Mouse (Mus musculus): ENCODE measurements around the gene Tceal9. TPM values are rescaled to one million over a fixed set of nuclear protein-coding genes. Genes with fewer than 3 reads are reported as not detected.

Gene Tceal9
- polyA plus RNA-seq (2015; fragmentation: Nextera tagmentation; extraction: Ambion mirVana): 641 and 667 TPM in 2 replicates

DNA sequence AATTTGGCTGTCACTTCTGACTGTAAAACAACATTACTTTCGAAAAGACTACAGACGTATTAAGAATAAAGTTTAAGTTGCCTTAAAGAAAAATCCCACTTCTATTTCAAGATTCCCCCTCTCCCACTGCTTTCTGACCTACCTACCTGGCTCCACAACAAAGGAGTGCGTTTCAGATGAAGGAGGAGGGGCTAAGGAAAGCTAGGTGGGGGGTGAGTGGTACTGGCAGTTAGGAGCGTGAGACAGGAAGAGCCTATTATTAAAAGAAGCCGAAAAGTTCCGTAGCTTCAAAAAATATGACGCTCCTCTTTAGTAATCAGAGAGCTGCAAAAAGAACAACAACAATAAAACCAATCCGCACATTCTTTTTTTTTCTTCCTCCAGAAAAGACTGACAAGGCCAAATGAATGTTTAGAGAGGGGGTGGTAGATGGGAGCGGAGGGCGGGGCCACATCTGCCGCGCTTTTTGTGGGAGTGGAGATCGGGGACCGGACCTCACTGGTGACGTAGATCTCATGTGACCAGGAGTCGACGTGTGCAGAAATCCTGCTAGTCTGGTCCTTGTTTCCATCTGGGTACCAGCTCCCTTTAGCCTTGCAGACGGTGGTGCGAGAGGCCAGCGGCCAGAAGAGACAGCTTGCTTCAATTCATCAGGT, at the start of gene Tceal9:
Gene Tceal9 (plus strand): TSS at position 506 of the 656 bp plus-strand sequence.
- ATAC-seq: peak; percentile 86
- no peak for TF ChIP-seq CTCF (IDR thresholded peaks at IDR 0.05; ENCODE audit: low read depth)

DNA sequence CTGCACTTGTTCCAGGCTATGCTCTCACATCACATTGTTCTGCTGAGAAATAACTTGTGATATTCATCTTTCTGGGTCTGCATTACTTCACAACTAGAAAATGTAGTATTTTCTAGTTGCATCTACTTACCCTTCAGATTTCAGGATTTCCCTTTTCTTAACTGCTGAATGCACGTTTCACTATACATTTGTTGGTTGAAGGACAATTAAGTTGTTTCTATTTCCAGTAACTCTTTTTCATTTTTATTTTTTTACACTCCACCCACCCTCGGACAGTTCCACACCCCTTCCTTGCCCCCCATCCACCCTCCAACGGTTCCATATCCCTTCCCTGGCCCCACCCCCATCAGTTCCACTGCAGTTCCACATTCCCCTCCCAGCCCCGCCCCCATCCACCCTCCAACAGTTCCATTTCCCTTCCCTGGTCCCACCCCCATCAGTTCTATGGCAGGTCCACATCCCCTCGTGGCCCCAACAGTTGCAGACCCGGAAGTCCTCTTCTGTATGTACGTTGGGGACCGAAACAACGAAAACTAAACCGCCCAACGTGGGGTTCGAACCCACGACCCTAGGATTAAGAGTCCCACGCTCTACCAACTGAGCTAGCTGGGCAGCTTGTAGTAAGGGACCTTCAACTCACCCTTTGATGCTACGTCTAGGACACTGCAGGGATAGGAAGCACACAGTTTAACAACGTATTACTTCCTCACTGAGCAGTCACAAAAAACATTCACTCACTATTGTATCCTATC, 49.5 kb upstream of the Tceal9 start:
- no peak for TF ChIP-seq CTCF (IDR thresholded peaks at IDR 0.05; ENCODE audit: low read depth)

More for the DNA sequence above, at the start of gene Tceal9:
- H3K4me2 ChIP-seq (replicated peaks; ENCODE audit: low read depth): peak within 1 kb of the TSS; percentile 61
- no peaks in the 10 kb centered on the region for H3K36me3 ChIP-seq (ENCODE audit: control insufficient read depth, insufficient read depth)
- WGBS: 17% methylated on average over 20 of the region's 20 CpGs
- no peaks in the 10 kb centered on the region for H3K9me3 ChIP-seq (ENCODE audit: control insufficient read depth)
- peak within 1 kb of the TSS; percentile 49 for H3K4me3 ChIP-seq (ENCODE audit: low read depth, low read length)
- H3K27ac ChIP-seq (ENCODE audit: low read depth, low read length): peak within 1 kb of the TSS; percentile 50; the same call in 1 of the 2 replicates
- no peaks in the 10 kb centered on the region for H3K4me1 ChIP-seq (replicated peaks; ENCODE audit: control insufficient read depth, insufficient read depth, low read length)
- peak within 1 kb of the TSS; percentile 45 for H3K9ac ChIP-seq (ENCODE audit: low read depth, low read length)
- H3K27me3 ChIP-seq (replicated peaks; ENCODE audit: control insufficient read depth, insufficient read depth, low read length): no peaks in the 10 kb centered on the region

DNA sequence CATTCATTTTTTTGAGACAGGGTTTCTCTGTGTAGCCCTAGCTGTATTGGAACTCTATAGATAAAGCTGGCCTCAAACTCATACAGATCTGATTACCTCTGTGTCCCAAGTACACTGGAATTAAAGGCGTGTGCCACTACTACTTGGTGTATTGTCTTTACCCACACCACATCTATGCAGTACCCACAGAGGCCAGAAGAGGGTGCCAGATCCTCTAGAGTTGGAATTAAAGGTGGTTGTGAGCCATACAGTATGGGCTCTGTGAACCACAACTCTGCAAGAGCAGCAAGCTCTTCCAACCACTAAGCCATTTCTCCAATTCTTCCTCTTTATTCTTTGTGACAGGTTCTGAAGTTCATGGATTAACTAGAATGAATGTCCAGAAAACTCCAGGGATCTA, 48.0 kb upstream of the Tceal9 start:
- Histone ChIP-seq H3K4me2 (replicated peaks; ENCODE audit: low read depth) (no peak overlapping the region), H3K27me3 (replicated peaks; ENCODE audit: control insufficient read depth, insufficient read depth, low read length) (no peaks in the 10 kb centered on the region), H3K36me3 (ENCODE audit: control insufficient read depth, insufficient read depth) (no peaks in the 10 kb centered on the region), H3K9me3 (ENCODE audit: control insufficient read depth) (no peaks in the 10 kb centered on the region), H3K4me1 (replicated peaks; ENCODE audit: control insufficient read depth, insufficient read depth, low read length) (no peaks in the 10 kb centered on the region), H3K4me3 (ENCODE audit: low read depth, low read length) (no peak overlapping the region), H3K9ac (ENCODE audit: low read depth, low read length) (no peak overlapping the region), H3K27ac (ENCODE audit: low read depth, low read length) (no peak overlapping the region)
- ATAC-seq: no peak
- WGBS: 81% methylated on average over 1 of the region's 1 CpGs
- peak; percentile 71 for TF ChIP-seq CTCF (IDR thresholded peaks at IDR 0.05; ENCODE audit: low read depth)

More for the DNA sequence above, 49.5 kb upstream of the Tceal9 start:
- Histone ChIP-seq H3K9me3 (ENCODE audit: control insufficient read depth) (no peaks in the 10 kb centered on the region), H3K4me3 (ENCODE audit: low read depth, low read length) (no peak overlapping the region), H3K36me3 (ENCODE audit: control insufficient read depth, insufficient read depth) (no peaks in the 10 kb centered on the region), H3K27me3 (replicated peaks; ENCODE audit: control insufficient read depth, insufficient read depth, low read length) (no peaks in the 10 kb centered on the region), H3K4me2 (replicated peaks; ENCODE audit: low read depth) (no peak overlapping the region), H3K9ac (ENCODE audit: low read depth, low read length) (no peak overlapping the region), H3K4me1 (replicated peaks; ENCODE audit: control insufficient read depth, insufficient read depth, low read length) (no peaks in the 10 kb centered on the region), H3K27ac (ENCODE audit: low read depth, low read length) (no peak overlapping the region)
- WGBS: 80% methylated on average over 16 of the region's 16 CpGs
- ATAC-seq: no peak

DNA sequence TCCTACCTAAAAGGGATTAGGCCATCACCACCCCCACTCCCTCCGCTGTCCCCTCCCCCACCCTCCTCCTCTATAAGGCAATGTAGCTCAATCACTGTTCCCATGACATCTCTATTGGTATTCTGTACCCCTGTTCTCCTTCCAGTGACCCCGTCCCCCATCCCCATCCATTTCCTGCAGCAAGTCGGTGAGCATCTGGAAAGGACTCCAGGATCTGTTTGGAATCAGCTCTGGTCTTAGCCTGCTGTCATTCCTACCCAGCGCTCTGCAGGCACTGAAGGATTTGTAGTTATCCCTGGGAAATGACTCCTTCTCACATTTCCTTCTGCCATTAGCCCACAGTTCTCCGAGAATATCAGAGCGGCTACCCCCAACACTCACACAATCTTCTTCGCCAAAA, 41.6 kb upstream of the Tceal9 start:
- ATAC-seq: no peak
- peak overlapping the region; percentile 33 for H3K4me3 ChIP-seq (ENCODE audit: low read depth, low read length)
- no peak for TF ChIP-seq CTCF (IDR thresholded peaks at IDR 0.05; ENCODE audit: low read depth)
- no peaks in the 10 kb centered on the region for H3K27me3 ChIP-seq (replicated peaks; ENCODE audit: control insufficient read depth, insufficient read depth, low read length)
- H3K36me3 ChIP-seq (ENCODE audit: control insufficient read depth, insufficient read depth): no peaks in the 10 kb centered on the region
- no peaks in the 10 kb centered on the region for H3K9me3 ChIP-seq (ENCODE audit: control insufficient read depth)
- peak overlapping the region; percentile 62 for H3K4me2 ChIP-seq (replicated peaks; ENCODE audit: low read depth)
- H3K27ac ChIP-seq (ENCODE audit: low read depth, low read length): no peak overlapping the region
- no peak overlapping the region for H3K9ac ChIP-seq (ENCODE audit: low read depth, low read length)
- no peaks in the 10 kb centered on the region for H3K4me1 ChIP-seq (replicated peaks; ENCODE audit: control insufficient read depth, insufficient read depth, low read length)
- 33% methylated on average over 7 of the region's 7 CpGs for WGBS

DNA sequence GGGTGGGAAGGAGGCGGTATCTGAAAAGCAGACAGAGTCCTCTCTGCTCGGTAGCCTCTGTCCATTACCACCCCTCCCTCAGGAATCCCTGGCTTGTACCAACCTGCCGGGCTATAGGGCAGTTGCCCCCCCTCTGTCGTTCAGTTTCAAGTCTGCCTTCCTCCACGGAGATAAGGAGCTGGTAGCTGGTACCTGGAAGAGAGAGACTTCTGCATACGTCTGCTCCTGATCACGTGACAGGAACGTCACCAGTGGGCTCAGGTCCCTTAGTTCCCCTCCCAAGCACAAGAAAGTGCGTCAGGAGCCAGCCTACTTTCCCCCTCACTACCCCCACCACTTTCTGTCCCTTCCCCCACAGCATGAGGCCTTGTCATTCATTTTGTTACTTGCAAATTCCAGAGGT, 41.2 kb upstream of the Tceal9 start, which contains the start of gene Tceal5:
Gene Tceal5 (minus strand): TSS at position 213 of the 403 bp plus-strand sequence.
- Histone ChIP-seq H3K27me3 (replicated peaks; ENCODE audit: control insufficient read depth, insufficient read depth, low read length) (no peaks in the 10 kb centered on the region), H3K4me3 (ENCODE audit: low read depth, low read length) (peak within 1 kb of the TSS; percentile 33), H3K36me3 (ENCODE audit: control insufficient read depth, insufficient read depth) (no peaks in the 10 kb centered on the region), H3K27ac (ENCODE audit: low read depth, low read length) (no peak within 1 kb of the TSS), H3K4me2 (replicated peaks; ENCODE audit: low read depth) (peak within 1 kb of the TSS; percentile 62), H3K9me3 (ENCODE audit: control insufficient read depth) (no peaks in the 10 kb centered on the region), H3K4me1 (replicated peaks; ENCODE audit: control insufficient read depth, insufficient read depth, low read length) (no peaks in the 10 kb centered on the region), H3K9ac (ENCODE audit: low read depth, low read length) (no peak within 1 kb of the TSS)
- ATAC-seq: no peak
- no peak for TF ChIP-seq CTCF (IDR thresholded peaks at IDR 0.05; ENCODE audit: low read depth)
- 16% methylated on average over 9 of the region's 9 CpGs for WGBS

DNA sequence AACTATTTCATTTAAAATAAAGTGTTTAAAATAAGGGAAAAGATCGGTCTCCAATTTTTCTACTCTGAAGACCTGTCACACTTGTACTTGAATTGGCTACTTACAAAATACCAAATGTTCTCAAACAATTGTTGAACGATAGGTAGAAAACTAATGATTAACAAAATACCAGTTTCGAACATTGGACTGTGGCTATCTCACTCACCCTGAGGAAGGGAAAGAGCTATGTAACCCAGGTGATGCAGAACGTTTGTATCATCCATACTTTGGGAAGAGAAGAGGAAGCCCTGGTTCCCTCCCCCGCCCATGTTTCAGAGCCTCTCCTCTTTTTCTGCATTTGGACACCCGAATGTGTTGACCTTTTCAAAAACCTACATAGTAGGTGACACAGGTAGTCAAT, 40.5 kb upstream of the Tceal9 start:
- no peak overlapping the region for H3K27ac ChIP-seq (ENCODE audit: low read depth, low read length)
- peak overlapping the region; percentile 62; the same call in 1 of the 2 replicates for H3K4me2 ChIP-seq (replicated peaks; ENCODE audit: low read depth)
- no peaks in the 10 kb centered on the region for H3K27me3 ChIP-seq (replicated peaks; ENCODE audit: control insufficient read depth, insufficient read depth, low read length)
- H3K9ac ChIP-seq (ENCODE audit: low read depth, low read length): no peak overlapping the region
- H3K4me1 ChIP-seq (replicated peaks; ENCODE audit: control insufficient read depth, insufficient read depth, low read length): no peaks in the 10 kb centered on the region
- no peaks in the 10 kb centered on the region for H3K9me3 ChIP-seq (ENCODE audit: control insufficient read depth)
- no peak overlapping the region for H3K4me3 ChIP-seq (ENCODE audit: low read depth, low read length)
- no peaks in the 10 kb centered on the region for H3K36me3 ChIP-seq (ENCODE audit: control insufficient read depth, insufficient read depth)
- WGBS: 57% methylated on average over 6 of the region's 6 CpGs
- no peak for ATAC-seq
- no peak for TF ChIP-seq CTCF (IDR thresholded peaks at IDR 0.05; ENCODE audit: low read depth)
